Mouse (Mus musculus) cerebellum, adult 2 months (tissue): Measurements from ENCODE around the gene Kctd12. TPM values are rescaled to one million over a fixed set of nuclear protein-coding genes. Genes with fewer than 3 reads are reported as not detected.

Experiments
- DNase-seq, 2 experiments: peaks; one replicate each; pipeline ENCODE4 v3.0.0; 2021
- H3K27ac ChIP-seq: fragments of 200-500 bp; 2 replicates; pipeline ENCODE4 v1.5.1; 2012; ENCODE audit warnings: low read length, control low read depth, inconsistent platforms; ENCODE audit not compliant: insufficient read depth
- H3K27me3 ChIP-seq: fragments of 200-500 bp; 2 replicates; pipeline ENCODE4 v1.6.1; 2012; ENCODE audit warnings: inconsistent platforms, mild to moderate bottlenecking, low read length, moderate library complexity; ENCODE audit not compliant: control insufficient read depth, insufficient read depth
- H3K4me1 ChIP-seq: fragments of 200-500 bp; 2 replicates; pipeline ENCODE4 v1.6.1; 2011; ENCODE audit warnings: low read length; ENCODE audit not compliant: control insufficient read depth, insufficient read depth
- H3K4me3 ChIP-seq: fragments of 200-500 bp; replicated peaks from 2 replicates; pipeline ENCODE3; 2011; ENCODE audit warnings: mild to moderate bottlenecking, low read depth, low read length, control low read depth; ENCODE audit not compliant: insufficient read depth
- CTCF ChIP-seq: fragments of 200-500 bp; IDR thresholded peaks from 2 replicates; pipeline ENCODE4 v1.5.1; 2011; ENCODE audit warnings: low read depth, mild to moderate bottlenecking, control low read depth, low read length, moderate library complexity, borderline replicate concordance; ENCODE audit not compliant: insufficient read depth
- POLR2A ChIP-seq: fragments of 200-500 bp; IDR thresholded peaks from 2 replicates; pipeline ENCODE4 v1.6.1; 2011; ENCODE audit warnings: low read length, control low read depth, borderline replicate concordance; ENCODE audit not compliant: insufficient read depth
- WGBS: fragments of 180-500 bp; shearing (Covaris S2); methylation state at CpG from one replicate; pipeline ENCODE4 v1.1.7; 2018; 5-methylcytosine and 5-hydroxymethylcytosine counted together
- polyA plus RNA-seq: library from polyadenylated mRNA; depleted of rRNA; stranded (reverse); fragments of >200 nt; gene quantifications from 2 replicates; pipeline ENCODE4 v1.2.3, GENCODE M21; 2012

The Kctd12 gene
- polyA plus RNA-seq, 1 experiment, result 45.8 TPM

- WGBS, result 91% methylated on average over 2 of the region's 2 CpGs
Observed at GRCm38 (mm10) chr14:102962019-102962418, 20.4 kb downstream of the Kctd12 start.

GRCm38 (mm10) chr14:102953511-102953910, 28.9 kb downstream of the Kctd12 start:
- TF ChIP-seq CTCF (no peak), POLR2A (no peak)
- no peaks in the 10 kb centered on the region for H3K4me1 ChIP-seq
- no peaks in the 10 kb centered on the region for H3K27me3 ChIP-seq
- WGBS, result 52% methylated on average over 8 of the region's 8 CpGs
- H3K27ac ChIP-seq, result no peak overlapping the region
- H3K4me3 ChIP-seq, result no peak overlapping the region
- DNase-seq, result no peak

More at GRCm38 (mm10) chr14:102962019-102962418, 20.4 kb downstream of the Kctd12 start:
- Histone ChIP-seq H3K27me3 (no peaks in the 10 kb centered on the region), H3K4me1 (no peaks in the 10 kb centered on the region), H3K4me3 (no peak overlapping the region), H3K27ac (no peak overlapping the region)
- no peak for DNase-seq
- no peak for TF ChIP-seq POLR2A
- TF ChIP-seq CTCF, result no peak

DNA sequence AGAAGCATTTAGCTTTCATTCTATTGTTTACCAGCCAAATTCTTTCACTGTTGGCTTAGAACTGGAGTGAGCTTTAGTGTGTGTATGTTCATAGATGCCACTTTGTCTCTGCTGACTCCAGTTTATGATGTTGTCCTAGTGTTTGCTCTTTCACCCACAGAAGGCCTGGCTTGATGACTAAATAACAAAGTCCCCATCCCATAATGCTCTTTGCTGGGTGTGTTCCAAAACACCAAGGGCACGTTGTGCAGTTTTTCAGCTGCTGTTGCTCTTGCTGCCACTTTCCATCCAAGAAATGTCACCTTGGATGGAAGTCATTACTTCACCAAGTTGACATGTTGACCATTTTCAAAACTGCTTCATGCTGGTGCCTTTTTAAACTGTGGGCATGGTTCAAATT, 30.5 kb downstream of the Kctd12 start:
- Histone ChIP-seq H3K27ac (no peak overlapping the region), H3K27me3 (no peaks in the 10 kb centered on the region), H3K4me3 (no peak overlapping the region), H3K4me1 (no peaks in the 10 kb centered on the region)
- no peak for DNase-seq
- TF ChIP-seq POLR2A, result no peak
- TF ChIP-seq CTCF, result no peak
- WGBS, result 19% methylated on average over 1 of the region's 1 CpGs

- no peak overlapping the region for H3K4me3 ChIP-seq
- no peaks in the 10 kb centered on the region for H3K27me3 ChIP-seq
- H3K27ac ChIP-seq, result no peak overlapping the region
- H3K4me1 ChIP-seq, result no peaks in the 10 kb centered on the region
- TF ChIP-seq POLR2A (no peak), CTCF (no peak)
- WGBS, result 58% methylated on average over 2 of the region's 2 CpGs
- no peak for DNase-seq
Observed at GRCm38 (mm10) chr14:102947796-102948195, 34.6 kb downstream of the Kctd12 start.

GRCm38 (mm10) chr14:102942222-102942843, 40.1 kb downstream of the Kctd12 start:
- WGBS, result 94% methylated on average over 2 of the region's 2 CpGs
- no peak for DNase-seq
- H3K4me3 ChIP-seq, result no peak overlapping the region
- H3K4me1 ChIP-seq, result no peaks in the 10 kb centered on the region
- TF ChIP-seq POLR2A (no peak), CTCF (no peak)
- no peaks in the 10 kb centered on the region for H3K27me3 ChIP-seq
- H3K27ac ChIP-seq, result no peak overlapping the region

- no peak for DNase-seq
- Histone ChIP-seq H3K27me3 (no peaks in the 10 kb centered on the region), H3K4me1 (no peaks in the 10 kb centered on the region), H3K27ac (no peak overlapping the region), H3K4me3 (no peak overlapping the region)
- TF ChIP-seq POLR2A (no peak), CTCF (no peak)
- 41% methylated on average over 2 of the region's 2 CpGs for WGBS
Observed at GRCm38 (mm10) chr14:102934878-102935277, 47.6 kb downstream of the Kctd12 start.

DNA sequence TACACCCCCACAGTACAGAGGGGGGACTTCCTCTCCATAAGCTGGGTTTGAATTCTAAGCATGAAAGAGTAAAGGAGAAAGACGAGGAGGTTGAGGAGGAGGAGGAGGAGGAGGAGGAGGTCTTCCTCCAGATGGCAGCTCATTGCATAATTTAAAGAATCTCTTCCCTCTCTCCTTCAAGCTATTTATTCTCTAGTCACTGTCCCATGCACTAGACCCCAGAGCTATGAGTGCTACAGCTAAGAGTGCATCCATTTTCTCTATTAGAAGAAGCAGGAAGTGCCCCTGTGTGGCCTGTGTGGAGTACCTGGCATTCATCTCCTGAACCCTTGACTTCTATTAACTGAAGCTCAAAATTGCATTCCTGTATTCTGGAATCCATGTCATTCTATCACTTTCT, 51.5 kb downstream of the Kctd12 start:
- TF ChIP-seq CTCF, result no peak
- no peak for TF ChIP-seq POLR2A
- Histone ChIP-seq H3K27ac (no peak overlapping the region), H3K27me3 (no peaks in the 10 kb centered on the region), H3K4me3 (no peak overlapping the region), H3K4me1 (peaks cover 3% of the 10 kb centered on the region; the same call in 1 of the 2 replicates)
- WGBS, result 65% methylated on average over 1 of the region's 1 CpGs
- DNase-seq, result no peak

DNA sequence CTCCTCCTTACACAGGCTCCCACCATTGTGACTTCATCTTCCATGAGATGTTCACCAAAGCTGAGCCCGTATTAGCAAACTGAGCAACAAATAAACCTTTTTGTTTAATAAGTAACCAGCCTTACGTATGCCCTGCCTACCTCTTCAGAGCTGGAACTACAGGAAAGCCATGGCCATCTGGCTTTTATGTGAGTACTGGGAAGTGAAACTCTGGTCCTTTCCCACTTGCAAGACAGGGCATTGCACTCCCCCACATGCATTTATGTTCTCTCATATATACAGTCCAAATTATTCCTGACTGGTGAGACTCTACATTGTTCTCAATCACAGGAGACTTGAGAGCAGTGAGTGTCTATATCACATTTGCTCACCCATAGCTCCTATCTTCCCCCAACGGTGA, 52.9 kb downstream of the Kctd12 start:
- TF ChIP-seq CTCF (no peak), POLR2A (no peak)
- Histone ChIP-seq H3K4me1 (peaks cover 6% of the 10 kb centered on the region), H3K27ac (no peak overlapping the region), H3K27me3 (no peaks in the 10 kb centered on the region), H3K4me3 (no peak overlapping the region)
- WGBS, result 93% methylated on average over 3 of the region's 3 CpGs
- no peak for DNase-seq
